Mouse (Mus musculus) hindbrain, postnatal 0 days (tissue): ENCODE results near the gene Ovol2. TPM values are rescaled to one million over a fixed set of nuclear protein-coding genes. Genes with fewer than 3 reads are reported as not detected.

Source experiments
- ATAC-seq: fragments of 200-750 bp; cut with Nextera tagmentation; 2 replicates; pipeline ENCODE4 v1.8.0; 2017; ENCODE audit warnings: mild to moderate bottlenecking, moderate TSS enrichment, moderate library complexity
- DNase-seq: peaks from one replicate; pipeline ENCODE4 v3.0.0-alpha.2; 2015; ENCODE audit warnings: low spot score
- H3K27ac ChIP-seq: fragments of 300-500 bp; sonication (generic); 2 replicates; pipeline ENCODE4 v1.5.1; 2014; ENCODE audit warnings: mild to moderate bottlenecking
- H3K27me3 ChIP-seq: fragments of 300-500 bp; sonication (generic); 2 replicates; pipeline ENCODE4 v1.6.1; 2014; ENCODE audit warnings: low read length, mixed read lengths; ENCODE audit not compliant: insufficient read depth
- H3K36me3 ChIP-seq: fragments of 300-500 bp; sonication (generic); 2 replicates; pipeline ENCODE4 v1.6.1; 2014; ENCODE audit warnings: low read length, mixed read lengths; ENCODE audit not compliant: insufficient read depth
- H3K4me1 ChIP-seq: fragments of 300-500 bp; sonication (generic); 2 replicates; pipeline ENCODE4 v1.6.1; 2014; ENCODE audit warnings: antibody characterized with exemption, low read length, mixed read lengths; ENCODE audit not compliant: insufficient read depth
- H3K4me2 ChIP-seq: fragments of 300-500 bp; sonication (generic); 2 replicates; pipeline ENCODE4 v1.6.1; 2014; ENCODE audit warnings: low read depth, mild to moderate bottlenecking, low read length, moderate library complexity, mixed read lengths
- H3K4me3 ChIP-seq: fragments of 300-500 bp; sonication (generic); 2 replicates; pipeline ENCODE4 v1.5.1; 2014; ENCODE audit warnings: low read length
- H3K9ac ChIP-seq: fragments of 300-500 bp; sonication (generic); replicated peaks from 2 replicates; pipeline ENCODE4 v1.6.1; 2014; ENCODE audit warnings: mild to moderate bottlenecking, low read length, moderate library complexity, mixed read lengths
- H3K9me3 ChIP-seq: fragments of 300-500 bp; sonication (generic); 2 replicates; pipeline ENCODE4 v1.6.1; 2016; ENCODE audit warnings: low read length, mixed read lengths
- CTCF ChIP-seq: IDR thresholded peaks from 2 replicates; pipeline ENCODE4 v1.5.1; 2016; ENCODE audit warnings: antibody characterized with exemption, control low read depth, low read depth
- WGBS: fragments of 180-500 bp; shearing (Covaris S2); extraction: QIAGEN DNeasy Blood & Tissue Kit; methylation state at CpG from one replicate; pipeline ENCODE4 v1.1.7; 2014; 5-methylcytosine and 5-hydroxymethylcytosine counted together
- polyA plus RNA-seq: library from polyadenylated mRNA; unstranded; fragments of >200 nt; fragmentation: Nextera tagmentation; extraction: Ambion mirVana; gene quantifications from 2 replicates; pipeline ENCODE4 v1.2.1, GENCODE M21; 2015
- total RNA-seq: library from RNA; depleted of rRNA; stranded (reverse); fragments of >200 nt; gene quantifications from 2 replicates; pipeline ENCODE4 v1.2.3, GENCODE M21; 2014; rRNA removed

Gene Ovol2
- total and polyA plus RNA-seq, 2 experiments from 2014 or later: 0.09 TPM; not detected in 1

- 69% methylated on average over 5 of the region's 5 CpGs for WGBS
- no peaks in the 10 kb centered on the region for H3K9me3 ChIP-seq
These were observed 67.4 kb downstream of the Ovol2 start for GRCm38 (mm10) chr2:144264398-144265119.

GRCm38 (mm10) chr2:144262837-144263236, 69.1 kb downstream of the Ovol2 start:
- Histone ChIP-seq H3K27ac (no peak overlapping the region), H3K36me3 (peaks cover 13% of the 10 kb centered on the region; the same call in 1 of the 2 replicates), H3K4me3 (no peak overlapping the region), H3K9ac (no peak overlapping the region), H3K4me2 (no peak overlapping the region), H3K9me3 (no peaks in the 10 kb centered on the region), H3K4me1 (0 out of 2 replicates have a peak, but pooled peaks cover under 1% of the 10 kb centered on the region), H3K27me3 (no peaks in the 10 kb centered on the region)
- no peak for TF ChIP-seq CTCF
- DNase-seq (no peak), ATAC-seq (no peak)
- WGBS: 91% methylated on average over 2 of the region's 2 CpGs

More at GRCm38 (mm10) chr2:144264398-144265119, 67.4 kb downstream of the Ovol2 start:
- Histone ChIP-seq H3K27ac (no peak overlapping the region), H3K4me3 (no peak overlapping the region), H3K9ac (no peak overlapping the region), H3K27me3 (no peaks in the 10 kb centered on the region), H3K36me3 (no peaks in the 10 kb centered on the region), H3K4me2 (no peak overlapping the region), H3K4me1 (peaks cover 12% of the 10 kb centered on the region; the same call in 1 of the 2 replicates)
- DNase-seq (no peak), ATAC-seq (no peak)
- no peak for TF ChIP-seq CTCF

Other genes starting within 250 kb of the Ovol2 start
- 4.4 and 5.1 TPM in 2 replicates for gene Mgme1, start 61.5 kb downstream of the Ovol2 start, total RNA-seq
- 6.5 and 6.6 TPM in 2 replicates for gene Mgme1, start 61.5 kb downstream of the Ovol2 start, polyA plus RNA-seq
- 67.1 and 67.2 TPM in 2 replicates for gene Snx5, start 61.2 kb downstream of the Ovol2 start, total RNA-seq
- 68.1 and 71.6 TPM in 2 replicates for gene Snx5, start 61.2 kb downstream of the Ovol2 start, polyA plus RNA-seq
- 22.7 and 23.5 TPM in 2 replicates for gene Kat14, start 36.8 kb upstream of the Ovol2 start, total RNA-seq
- 18.6 and 22.5 TPM in 2 replicates for gene Kat14, start 36.8 kb upstream of the Ovol2 start, polyA plus RNA-seq
- gene Pet117, start 36.9 kb upstream of the Ovol2 start, total RNA-seq: 2.4 TPM in 1 of 2 replicates, not detected in the other
- gene Pet117, start 36.9 kb upstream of the Ovol2 start, polyA plus RNA-seq: 2.8 and 3.1 TPM in 2 replicates
- 29.1 and 30.7 TPM in 2 replicates for gene Dzank1, start 195.3 kb upstream of the Ovol2 start, total RNA-seq
- 22.7 and 24.2 TPM in 2 replicates for gene Dzank1, start 195.3 kb upstream of the Ovol2 start, polyA plus RNA-seq
- gene Polr3f, start 195.6 kb upstream of the Ovol2 start, total RNA-seq: 19.0 and 23.5 TPM in 2 replicates
- gene Polr3f, start 195.6 kb upstream of the Ovol2 start, polyA plus RNA-seq: 24.9 and 25.7 TPM in 2 replicates
- 15.8 and 16.7 TPM in 2 replicates for gene Rbbp9, start 218.7 kb upstream of the Ovol2 start, total RNA-seq
- 35.2 and 38.2 TPM in 2 replicates for gene Rbbp9, start 218.7 kb upstream of the Ovol2 start, polyA plus RNA-seq
- 73.3 and 85.9 TPM in 2 replicates for gene Sec23b, start 224.1 kb upstream of the Ovol2 start, total RNA-seq
- 61.5 and 64.9 TPM in 2 replicates for gene Sec23b, start 224.1 kb upstream of the Ovol2 start, polyA plus RNA-seq